Mouse (Mus musculus) thymus, adult 2 months (tissue): ENCODE results near the gene Gabarapl1.

Experiments used
- CTCF ChIP-seq: fragments of 200-500 bp; IDR thresholded peaks from 2 replicates; pipeline ENCODE4 v1.5.1; 2012; ENCODE audit warnings: mild to moderate bottlenecking, control low read depth, low read length, moderate library complexity, borderline replicate concordance; ENCODE audit not compliant: control insufficient read depth, poor library complexity, insufficient read depth; ENCODE audit errors: extremely low read depth
- POLR2A ChIP-seq: fragments of 200-500 bp; IDR thresholded peaks from 2 replicates; pipeline ENCODE4 v1.6.1; 2012; ENCODE audit warnings: mild to moderate bottlenecking, low read length, control low read depth, moderate library complexity; ENCODE audit not compliant: control insufficient read depth, poor library complexity, insufficient read depth; ENCODE audit errors: extremely low read depth

GRCm38 (mm10) chr6:129538555-129538954 is 5.6 kb downstream of the Gabarapl1 start:
- TF ChIP-seq CTCF (no peak), POLR2A (no peak)
